Mouse (Mus musculus): ENCODE measurements at regions not wholly inside any gene's neighbourhood (a gene's known extent, or its start where the extent isn't known, plus 50 kb on each side); places are given as distances from the start of the nearest gene placed in this dataset.

- no peak for DNase-seq
- intact Hi-C loops (cut with DNase I) = no loop called here
These were observed 639.2 kb upstream of the Gm11114 start for GRCm38 (mm10) chr9:84673327-84673726.

DNA sequence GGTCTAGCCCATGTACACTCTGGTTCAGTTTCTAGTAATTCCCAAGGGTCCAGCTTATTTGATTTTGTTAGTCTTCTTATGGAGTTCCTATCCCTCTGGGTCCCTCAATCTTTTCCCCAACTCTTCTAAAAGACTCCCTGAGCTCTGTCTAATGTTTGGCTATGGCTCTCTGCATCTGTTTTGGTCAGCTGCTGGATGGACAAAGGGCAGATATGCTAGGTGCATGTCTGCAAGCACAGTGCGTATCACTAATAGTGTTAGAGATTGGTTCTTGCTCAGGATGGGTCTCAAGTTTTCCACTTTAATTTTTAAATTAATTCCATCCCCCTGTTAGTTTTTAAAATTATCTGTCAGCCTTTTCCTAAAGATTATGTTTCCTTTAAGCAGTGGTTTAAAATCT, 634.2 kb upstream of the Gm11114 start:
- intact Hi-C loops (cut with DNase I) = no loop called here
- no peak for DNase-seq

DNA sequence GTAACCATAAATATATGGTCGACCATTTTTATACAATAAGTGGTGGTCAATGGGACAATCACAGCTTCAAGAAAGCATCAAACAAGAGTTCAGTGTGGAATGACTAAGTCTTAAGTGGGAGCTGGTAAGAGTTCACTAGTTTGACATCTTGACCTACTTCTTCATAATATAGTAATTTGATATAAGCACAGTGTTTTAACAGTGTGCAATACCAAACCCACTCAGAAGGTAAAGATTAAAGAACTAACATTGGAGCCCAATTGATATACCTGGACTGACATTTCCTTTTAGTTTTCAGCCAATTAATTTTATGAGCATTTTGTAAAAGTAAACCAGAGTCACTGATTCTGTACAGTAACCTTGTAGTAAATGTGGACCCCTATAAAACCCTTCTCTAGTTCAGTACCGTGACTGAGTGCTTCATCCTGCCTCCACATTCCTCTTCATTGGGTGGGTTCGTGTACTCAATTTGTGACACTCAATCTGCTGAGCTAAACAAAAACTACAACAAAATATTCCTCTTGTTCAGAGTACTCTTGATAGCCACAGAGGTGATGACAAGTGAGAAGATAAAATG, 593.9 kb upstream of the Gm11114 start:
- intact Hi-C loops (cut with DNase I) = no loop called here
- DNase-seq = no peak

- intact Hi-C loops (cut with DNase I) = no loop called here
These were observed 593.2 kb upstream of the Gm11114 start for GRCm38 (mm10) chr9:84719396-84719795.

GRCm38 (mm10) chr9:84720454-84720853, 592.1 kb upstream of the Gm11114 start:
- intact Hi-C loops (cut with DNase I) = no loop called here
- no peak for DNase-seq

More at GRCm38 (mm10) chr9:84719396-84719795, 593.2 kb upstream of the Gm11114 start:
- DNase-seq = no peak

DNA sequence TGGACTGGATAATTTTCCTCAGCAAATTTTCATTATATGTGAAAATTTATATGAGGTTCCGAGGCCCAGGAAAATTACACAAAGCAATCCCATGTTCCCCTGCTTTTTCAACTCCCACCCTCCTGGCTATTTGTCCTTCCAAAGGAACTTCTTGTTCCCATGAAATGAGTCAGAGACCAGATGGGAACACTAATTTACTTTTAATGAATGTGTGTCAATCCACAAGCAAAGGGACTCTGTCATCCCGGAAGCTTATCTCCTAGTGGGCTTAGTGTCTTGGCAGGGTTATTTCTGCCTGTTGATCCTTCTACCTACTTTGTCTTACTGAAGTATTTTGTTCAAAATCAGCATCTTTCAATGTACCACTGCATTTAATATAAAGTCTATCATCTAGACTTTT, 573.3 kb upstream of the Gm11114 start:
- intact Hi-C loops (cut with DNase I) = no loop called here
- DNase-seq = no peak

DNA sequence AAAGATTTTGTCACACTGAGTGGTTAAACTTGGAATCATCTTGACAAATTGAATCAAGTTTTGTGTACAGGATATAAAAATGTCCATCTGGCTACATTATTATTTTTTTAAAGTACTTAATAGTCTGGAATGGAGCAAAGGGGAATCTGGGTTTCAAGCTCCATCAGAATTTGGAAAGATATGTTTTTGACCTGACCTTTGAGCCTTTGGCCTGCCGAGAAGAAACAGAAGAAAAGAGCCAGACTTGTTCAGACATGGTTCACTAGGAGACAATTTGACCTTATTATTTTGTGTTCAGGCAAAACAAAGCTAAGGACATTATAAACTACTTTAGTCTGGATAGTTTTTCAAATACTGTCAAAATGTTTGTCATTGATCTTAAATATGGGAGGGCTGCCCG, 572.2 kb upstream of the Gm11114 start:
- DNase-seq = no peak
- intact Hi-C loops (cut with DNase I) = no loop called here

DNA sequence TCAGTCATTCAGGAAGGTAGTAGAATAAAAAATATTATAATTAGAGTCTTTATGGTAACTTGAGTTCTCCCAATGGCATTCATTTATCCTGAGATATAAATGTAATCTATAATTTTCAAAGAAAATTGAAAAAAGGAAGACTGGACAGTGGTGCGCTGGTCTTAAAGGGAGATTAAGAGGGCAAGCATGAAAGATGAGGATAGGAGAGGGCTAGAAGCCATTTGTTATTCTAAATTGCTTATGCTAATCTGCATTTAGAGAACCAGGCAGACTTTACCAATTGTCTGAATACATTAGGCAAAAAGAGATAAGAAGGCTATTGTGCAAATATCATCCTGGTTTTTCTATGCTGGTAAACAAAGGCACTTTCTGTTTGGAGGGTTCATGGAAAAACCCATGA, 558.2 kb upstream of the Gm11114 start:
- DNase-seq = no peak
- intact Hi-C loops (cut with DNase I) = no loop called here

GRCm38 (mm10) chr9:84754828-84755227, 557.7 kb upstream of the Gm11114 start:
- intact Hi-C loops (cut with DNase I) = no loop called here
- no peak for DNase-seq

DNA sequence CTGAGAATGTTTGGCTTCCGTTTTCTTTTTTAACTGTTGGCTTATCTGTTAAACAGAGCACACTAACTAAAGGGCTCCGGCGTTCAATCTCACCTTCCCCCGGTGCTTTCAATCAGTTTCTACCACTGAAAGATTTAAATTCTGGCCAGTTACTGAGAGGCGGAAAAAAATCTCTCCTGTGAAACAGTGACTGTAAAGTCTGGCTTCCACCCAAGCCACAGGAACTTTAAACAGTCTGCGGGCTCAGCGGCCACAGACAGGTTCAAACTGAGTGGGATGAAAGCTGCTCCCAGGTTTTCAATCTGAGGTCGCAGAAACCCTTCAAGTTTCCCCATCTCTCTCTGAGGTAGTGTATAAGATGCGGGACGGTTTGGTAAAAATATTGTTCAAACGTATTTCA, 538.2 kb upstream of the Gm11114 start:
- intact Hi-C loops (cut with DNase I) = no loop called here
- DNase-seq = no peak

- intact Hi-C loops (cut with DNase I) = no loop called here
- no peak for DNase-seq
These were observed 537.4 kb upstream of the Gm11114 start for GRCm38 (mm10) chr9:84775190-84775589.

GRCm38 (mm10) chr9:84779125-84779524, 533.4 kb upstream of the Gm11114 start:
- intact Hi-C loops (cut with DNase I) = no loop called here
- DNase-seq = no peak

DNA sequence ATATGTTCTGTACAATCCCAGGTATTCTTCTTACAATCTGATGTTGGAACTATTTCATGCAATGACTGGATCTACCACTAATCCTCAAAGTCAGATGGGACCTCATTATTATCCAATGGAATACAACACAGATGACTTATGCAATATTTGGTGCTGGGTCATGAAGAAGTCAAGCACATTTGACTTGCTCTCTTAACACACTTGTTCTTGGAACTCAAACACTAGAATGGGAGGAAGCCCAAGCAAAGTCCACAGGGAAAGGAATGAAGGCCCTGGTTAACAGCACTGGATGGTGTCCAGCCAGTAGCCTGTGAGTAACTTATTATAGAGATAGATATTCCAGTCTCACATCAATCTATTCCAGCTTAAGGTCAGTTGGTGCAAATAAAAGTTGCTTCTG, 486.8 kb upstream of the Gm11114 start:
- intact Hi-C loops (cut with DNase I) = no loop called here
- peak; percentile 13 to 35 for DNase-seq

GRCm38 (mm10) chr9:84828934-84829333, 483.6 kb upstream of the Gm11114 start:
- DNase-seq = no peak
- intact Hi-C loops (cut with DNase I) = no loop called here

DNA sequence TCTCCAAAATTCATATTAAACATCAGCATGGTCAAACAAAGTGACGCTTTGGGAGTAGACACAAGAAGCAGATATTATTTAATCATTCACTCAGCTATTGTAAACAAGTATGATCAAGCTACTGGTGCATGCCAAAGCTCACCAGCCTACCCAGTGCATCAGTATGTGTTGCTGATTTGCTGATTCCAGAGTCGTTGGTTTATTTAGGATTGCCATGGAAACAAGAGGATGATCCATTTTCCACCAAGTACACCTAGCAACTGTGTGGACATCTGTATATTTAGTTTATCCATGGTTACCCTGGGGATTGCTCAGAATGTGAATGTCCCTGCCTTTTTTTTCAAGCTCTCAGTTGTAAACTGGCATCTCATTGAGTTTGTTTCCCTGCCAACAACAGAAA, 481.9 kb upstream of the Gm11114 start:
- intact Hi-C loops (cut with DNase I) = no loop called here
- DNase-seq = no peak

DNA sequence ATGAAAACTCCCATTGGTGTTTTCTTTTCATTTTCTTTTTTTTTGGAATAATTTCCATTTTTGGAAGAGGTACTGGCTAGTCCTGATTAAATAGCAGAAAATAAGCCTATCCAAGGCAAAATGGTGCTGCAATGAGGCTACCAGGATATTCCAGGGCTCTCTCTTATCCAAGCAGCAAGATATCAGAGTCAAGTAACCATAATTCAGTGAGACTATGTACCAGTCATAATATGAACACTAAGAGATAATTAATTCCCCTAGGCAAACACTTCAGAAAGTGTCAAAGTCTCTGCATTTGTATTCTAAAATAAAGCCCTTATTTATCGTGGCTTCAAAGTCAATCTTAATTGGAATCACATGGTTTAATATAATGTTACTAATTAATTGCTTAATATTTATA, 475.1 kb upstream of the Gm11114 start:
- intact Hi-C loops (cut with DNase I) = no loop called here
- DNase-seq = no peak

DNA sequence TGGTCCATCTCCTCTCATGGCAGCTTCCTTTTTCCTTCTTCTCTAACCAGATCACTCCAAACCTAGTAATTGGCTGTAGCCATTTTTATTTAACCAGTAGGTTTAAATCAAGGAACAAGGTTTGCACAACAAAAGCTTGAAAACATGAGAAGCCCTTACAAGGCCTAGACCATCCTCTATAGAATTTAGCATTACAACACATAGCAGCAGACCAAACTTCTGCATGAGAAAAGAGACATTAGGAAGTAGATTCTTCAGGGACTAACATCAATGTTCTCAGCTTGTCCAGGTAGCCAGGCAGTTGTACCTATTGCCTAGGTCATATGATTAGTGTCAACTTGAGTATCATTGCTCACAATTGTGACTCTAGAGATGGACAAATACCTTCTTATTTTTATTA, 468.6 kb upstream of the Gm11114 start:
- DNase-seq = no peak
- intact Hi-C loops (cut with DNase I) = no loop called here

- DNase-seq = no peak
- intact Hi-C loops (cut with DNase I) = no loop called here
These were observed 451.0 kb upstream of the Gm11114 start for GRCm38 (mm10) chr9:84861600-84861999.

DNA sequence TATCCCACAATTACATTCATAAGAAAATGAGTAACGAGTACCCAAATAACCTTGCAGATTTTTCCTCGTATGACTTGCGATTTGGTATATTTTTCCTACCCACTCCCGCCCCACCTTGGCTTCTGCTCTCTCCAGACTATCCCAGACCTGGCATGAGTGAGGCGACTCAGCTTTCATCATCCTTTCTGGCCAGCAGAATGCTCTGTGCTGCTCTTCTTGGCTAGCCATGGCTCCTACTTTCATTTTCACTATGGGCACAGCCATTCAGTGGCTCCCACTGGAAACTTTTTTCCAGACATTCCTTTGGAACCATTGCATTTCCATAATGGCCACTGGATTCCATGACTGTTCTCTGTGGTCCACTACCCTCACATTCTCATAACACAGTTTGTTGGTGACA, 449.1 kb upstream of the Gm11114 start:
- intact Hi-C loops (cut with DNase I) = no loop called here

DNA sequence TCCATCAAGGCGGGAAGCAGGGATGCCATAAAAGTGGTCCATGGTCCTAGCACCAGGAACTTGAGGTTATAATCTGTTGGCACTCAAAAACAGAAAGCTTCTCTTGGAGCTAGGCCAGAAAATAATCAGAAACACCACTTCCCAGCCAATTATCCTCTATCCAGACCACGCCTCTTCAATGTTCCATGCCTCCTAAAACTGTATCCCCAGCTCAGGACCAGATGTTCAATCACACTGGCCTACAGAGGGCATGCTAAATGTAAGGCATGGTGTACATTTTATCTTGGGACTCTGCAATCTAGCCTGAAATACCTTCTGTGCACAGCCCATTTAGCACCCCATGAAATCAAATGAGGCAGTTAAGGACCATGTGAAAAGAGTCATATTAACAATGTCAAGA, 418.4 kb upstream of the Gm11114 start:
- DNase-seq = no peak
- intact Hi-C loops (cut with DNase I) = no loop called here

More for the DNA sequence above, 449.1 kb upstream of the Gm11114 start:
- no peak for DNase-seq

GRCm38 (mm10) chr9:84896073-84896472, 416.5 kb upstream of the Gm11114 start:
- no peak for DNase-seq
- intact Hi-C loops (cut with DNase I) = no loop called here

- DNase-seq = no peak
These were observed 411.9 kb upstream of the Gm11114 start for GRCm38 (mm10) chr9:84900643-84901042.

DNA sequence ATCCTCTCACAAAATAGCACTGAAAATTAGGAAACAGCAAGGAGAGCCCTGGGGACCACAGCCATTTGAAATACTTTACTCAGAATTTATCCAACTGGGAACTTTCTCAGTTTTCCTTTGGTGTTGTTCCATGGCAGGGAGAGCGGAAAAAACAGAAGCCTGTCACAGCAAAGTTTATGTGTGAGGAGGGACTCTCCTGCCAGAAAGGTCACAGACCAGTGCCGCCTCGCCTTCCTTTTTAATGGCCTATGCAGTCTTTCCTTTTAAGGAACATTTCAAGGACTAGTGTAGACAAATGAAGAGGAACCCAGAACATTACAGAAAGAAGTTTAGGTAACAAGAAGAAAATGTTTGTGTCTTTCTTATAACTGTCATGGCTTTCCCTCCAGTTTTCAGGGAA, 406.3 kb upstream of the Gm11114 start:
- intact Hi-C loops (cut with DNase I) = no loop called here
- no peak for DNase-seq

More at GRCm38 (mm10) chr9:84900643-84901042, 411.9 kb upstream of the Gm11114 start:
- intact Hi-C loops (cut with DNase I) = no loop called here
